Mouse (Mus musculus): ENCODE data around the gene Btn1a1.

GRCm38 (mm10) chr13:23462063-23462462, 3.6 kb downstream of the Btn1a1 start:
- TF ChIP-seq CTCF (IDR thresholded peaks at IDR 0.05; ENCODE audit: extremely low read depth, insufficient read depth, insufficient read length, insufficient replicate concordance) = no peak
- no peak for TF ChIP-seq POLR2A (IDR thresholded peaks at IDR 0.05; ENCODE audit: low read depth, low read length)
